In the genomic region with DNA sequence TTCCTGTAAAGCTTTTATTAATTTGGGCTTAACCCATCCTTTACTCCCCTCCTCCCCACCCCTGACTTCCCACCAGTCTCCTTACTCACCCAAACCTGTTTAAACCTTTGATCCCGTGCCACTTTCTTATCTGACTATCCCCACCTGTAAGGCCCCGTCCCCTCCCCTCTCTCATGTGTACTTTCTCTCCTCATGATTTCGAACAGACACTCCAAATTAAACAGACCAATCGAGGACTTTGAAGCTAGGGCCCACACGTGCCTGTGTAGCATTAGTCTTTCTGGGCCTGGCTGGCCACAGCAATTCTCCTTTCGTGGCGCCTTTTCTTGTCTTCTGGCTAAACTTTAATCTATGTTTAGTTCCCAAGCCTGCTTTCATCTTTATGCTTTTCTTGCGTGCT, we compare ENCODE assay signal across 26 mouse cellular contexts.
DNase-seq lines count a peak whose midpoint lies in the region; ATAC-seq and TF ChIP-seq lines count a peak whose summit lies in the region.
"Had no signal": no experiment of that assay in that cellular context is flagged by ENCODE, and none has a peak within 500 bp of the region (broad histone marks: within the 10 kb centered on the region; RNA-seq: fewer than 3 reads in every experiment).

No protein-coding gene starts in this region.

- 46% methylated on average over 8 of the region's 8 CpGs for WGBS in lung, embryonic 14.5 days
- WGBS in stomach, postnatal 0 days, result 47% methylated on average over 8 of the region's 8 CpGs
- WGBS in forebrain, postnatal 0 days, result 75% methylated on average over 8 of the region's 8 CpGs

- DNase-seq in lung, embryonic 14.5 days, result peak; percentile 4
- DNase-seq in lung, postnatal 14 days, result no peak
- peak; percentile 3 for DNase-seq in kidney, adult 9 months
- DNase-seq in kidney, postnatal 14 days, result peak; percentile 18
- peak; percentile 35 for DNase-seq in stomach, postnatal 0 days (ENCODE audit: low spot score)
- no peak for DNase-seq in thymus, postnatal 14 days
- no peak for DNase-seq in forebrain, postnatal 0 days
- DNase-seq in left cerebral cortex, postnatal 4 days, result no peak
- DNase-seq: adrenal gland, adult 8-10 months; B cell, adult 2 months; cerebellum, adult 2 months; cerebellum, postnatal 25 days; gastrocnemius, postnatal 25 days; heart, adult 18-20 months; heart, postnatal 36 days; layer of hippocampus, postnatal 36 days; liver; lung, adult 2 months; thymus, adult 2 months; thymus, postnatal 4 days had no signal

- no peak overlapping the region for H3K4me2 ChIP-seq in lung, embryonic 14.5 days
- no peak overlapping the region for H3K4me2 ChIP-seq in stomach, postnatal 0 days (replicated peaks; ENCODE audit: low read depth)
- H3K4me2 ChIP-seq in forebrain, postnatal 0 days (ENCODE audit: low read depth), result no peak overlapping the region
- H3K4me2 ChIP-seq: forebrain, embryonic 13.5 days; heart, embryonic 11.5 days; hindbrain, embryonic 12.5 days; midbrain, embryonic 11.5 days; neural tube, embryonic 13.5 days had no signal

- H3K9me3 ChIP-seq in lung, embryonic 14.5 days (ENCODE audit: low read depth, low read length), result no peaks in the 10 kb centered on the region
- no peaks in the 10 kb centered on the region for H3K9me3 ChIP-seq in stomach, postnatal 0 days (ENCODE audit: control insufficient read depth, low read length)
- no peaks in the 10 kb centered on the region for H3K9me3 ChIP-seq in forebrain, postnatal 0 days (ENCODE audit: low read length)
- H3K9me3 ChIP-seq: forebrain, embryonic 13.5 days; hindbrain, embryonic 12.5 days; neural tube, embryonic 13.5 days had no signal

- H3K4me3 ChIP-seq in lung, embryonic 14.5 days (ENCODE audit: low read depth, low read length), result no peak overlapping the region
- H3K4me3 ChIP-seq in stomach, postnatal 0 days (ENCODE audit: low read depth, low read length), result no peak overlapping the region
- no peak overlapping the region for H3K4me3 ChIP-seq in forebrain, postnatal 0 days (ENCODE audit: low read depth, low read length)
- H3K4me3 ChIP-seq: forebrain, embryonic 13.5 days; hindbrain, embryonic 12.5 days; neural tube, embryonic 13.5 days had no signal

- TF ChIP-seq EP300 in stomach, postnatal 0 days (optimal IDR thresholded peaks at IDR 0.05), result no peak

- H3K4me1 ChIP-seq in lung, embryonic 14.5 days (ENCODE audit: insufficient read depth), result no peaks in the 10 kb centered on the region
- no peaks in the 10 kb centered on the region for H3K4me1 ChIP-seq in stomach, postnatal 0 days (replicated peaks; ENCODE audit: control insufficient read depth, insufficient read depth)
- no peaks in the 10 kb centered on the region for H3K4me1 ChIP-seq in forebrain, postnatal 0 days (ENCODE audit: insufficient read depth)
- H3K4me1 ChIP-seq: hindbrain, embryonic 12.5 days; neural tube, embryonic 13.5 days had no signal

- H3K27me3 ChIP-seq in lung, embryonic 14.5 days (ENCODE audit: insufficient read depth, low read length), result no peaks in the 10 kb centered on the region
- no peaks in the 10 kb centered on the region for H3K27me3 ChIP-seq in stomach, postnatal 0 days (ENCODE audit: control insufficient read depth, insufficient read depth, low read length)
- H3K27me3 ChIP-seq in forebrain, postnatal 0 days (ENCODE audit: insufficient read depth, low read length), result no peaks in the 10 kb centered on the region
- H3K27me3 ChIP-seq: forebrain, embryonic 13.5 days; hindbrain, embryonic 12.5 days; neural tube, embryonic 13.5 days had no signal

- TF ChIP-seq CTCF in lung, embryonic 14.5 days (IDR thresholded peaks at IDR 0.05; ENCODE audit: low read depth), result no peak
- no peak for TF ChIP-seq CTCF in stomach, postnatal 0 days (IDR thresholded peaks at IDR 0.05; ENCODE audit: low read depth)
- no peak for TF ChIP-seq CTCF in forebrain, postnatal 0 days (IDR thresholded peaks at IDR 0.05; ENCODE audit: low read depth)

- H3K27ac ChIP-seq in lung, embryonic 14.5 days (ENCODE audit: low read depth), result no peak overlapping the region
- no peak overlapping the region for H3K27ac ChIP-seq in stomach, postnatal 0 days (replicated peaks)
- H3K27ac ChIP-seq in forebrain, postnatal 0 days (ENCODE audit: low read depth, low read length), result no peak overlapping the region
- H3K27ac ChIP-seq: forebrain, embryonic 13.5 days; hindbrain, embryonic 12.5 days; liver, embryonic 14.5 days; neural tube, embryonic 13.5 days had no signal

- no peaks in the 10 kb centered on the region for H3K36me3 ChIP-seq in lung, embryonic 14.5 days (ENCODE audit: insufficient read depth)
- H3K36me3 ChIP-seq in stomach, postnatal 0 days (ENCODE audit: control insufficient read depth, insufficient read depth, low read length), result no peaks in the 10 kb centered on the region
- no peaks in the 10 kb centered on the region for H3K36me3 ChIP-seq in forebrain, postnatal 0 days (ENCODE audit: insufficient read depth)
- H3K36me3 ChIP-seq: hindbrain, embryonic 12.5 days; neural tube, embryonic 13.5 days had no signal

- intact Hi-C loops in left cerebral cortex, postnatal 4 days (cut with DNase I), result no loop called here

- no peak overlapping the region for H3K9ac ChIP-seq in lung, embryonic 14.5 days
- H3K9ac ChIP-seq in stomach, postnatal 0 days (ENCODE audit: low read length), result no peak overlapping the region
- H3K9ac ChIP-seq in forebrain, postnatal 0 days, result no peak overlapping the region
- H3K9ac ChIP-seq: forebrain, embryonic 13.5 days; hindbrain, embryonic 12.5 days; liver, embryonic 14.5 days; neural tube, embryonic 13.5 days had no signal

- ATAC-seq in lung, embryonic 14.5 days (ENCODE audit: insufficient read depth), result no peak
- ATAC-seq in stomach, postnatal 0 days (ENCODE audit: low FRiP score, low TSS enrichment), result peak; percentile 61; the same call in 1 of the 2 replicates
- no peak for ATAC-seq in forebrain, postnatal 0 days
- ATAC-seq: forebrain, embryonic 13.5 days had no signal

Comparison
In these comparisons a context has a peak if more than half of its experiments do, and no peak if none do; other contexts are left out.
1. DNase-seq: peak in lung, embryonic 14.5 days (single experiment), kidney, adult 9 months (single experiment), kidney, postnatal 14 days (single experiment) and stomach, postnatal 0 days (single experiment); none in lung, postnatal 14 days (single experiment), thymus, postnatal 14 days (single experiment), forebrain, postnatal 0 days (single experiment) and left cerebral cortex, postnatal 4 days (single experiment).